Mouse (Mus musculus) adrenal gland, adult 18-20 months (tissue): ENCODE measurements around the gene Kif18b. TPM values are rescaled to one million over a fixed set of nuclear protein-coding genes. Genes with fewer than 3 reads are reported as not detected.
A peak's percentile ranks its signal among the peaks of the same experiment; 100 is the strongest.

Experiments used
- DNase-seq, 2 experiments: peaks; one replicate each; pipeline ENCODE4 v3.0.0; 2021 to 2022; ENCODE audit warnings: low spot score in 2 of 2
- long read RNA-seq, 2 experiments: library from polyadenylated mRNA; stranded (forward); transcript quantifications; one replicate each; pipeline ENCODE4 v2.0.0; 2021
- total RNA-seq, 2 experiments: library from RNA; stranded (reverse); gene quantifications; 1 replicate in 1 of 2; 2 replicates in 1 of 2; pipeline ENCODE4 v1.2.3; 2021

The Kif18b gene
- total RNA-seq = under 1 TPM; 0.51 to 0.73 TPM
- long read RNA-seq, experiment 1, partial matches to known transcripts = 0 of 2 reads
- long read RNA-seq, experiment 1, other reads (novel, unspliced or antisense) = 0 of 2 reads
- long read RNA-seq, experiment 2 = 0 reads

DNA sequence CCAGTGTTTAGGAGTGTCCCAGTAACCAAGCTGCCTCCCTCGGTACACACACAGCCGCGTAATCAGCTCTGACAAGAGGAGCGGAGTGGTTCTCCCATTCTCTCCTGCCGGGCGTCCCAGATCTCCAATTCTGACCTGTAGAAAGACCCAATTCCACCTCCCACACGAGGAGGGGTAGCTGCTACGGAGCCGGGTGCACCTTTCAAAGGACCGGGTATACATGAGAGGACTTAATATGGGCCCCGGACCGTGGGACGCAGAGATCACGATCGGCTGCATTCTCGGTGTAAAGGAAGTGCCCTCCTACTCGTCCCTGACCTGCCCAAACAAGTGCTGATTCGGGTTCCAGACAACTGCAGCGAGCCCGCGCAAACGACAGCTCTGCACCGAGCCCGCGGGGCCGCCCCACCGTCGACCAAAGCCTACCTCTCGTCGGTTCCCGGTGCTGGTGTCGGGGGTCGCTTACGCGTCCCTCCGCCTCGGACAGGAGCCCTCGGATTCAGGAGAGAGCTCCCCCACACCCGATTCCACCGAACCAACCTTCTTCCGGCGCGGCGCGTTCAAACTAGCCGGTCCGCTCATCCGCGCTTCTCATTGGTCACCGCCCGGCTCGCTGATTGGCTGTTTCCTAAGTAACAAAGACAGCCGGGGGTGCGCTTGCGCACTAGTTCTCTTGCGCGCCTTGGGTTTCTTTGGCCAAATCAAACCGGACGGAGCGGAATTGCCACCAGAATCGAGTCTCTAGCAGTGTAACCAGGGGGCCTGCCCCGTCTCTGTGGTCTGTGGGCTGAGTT is at the start of gene Kif18b:
Gene Kif18b (minus strand): TSS at position 568 of the 794 bp plus-strand sequence.
- peak; percentile 82 to 89 for DNase-seq

DNA sequence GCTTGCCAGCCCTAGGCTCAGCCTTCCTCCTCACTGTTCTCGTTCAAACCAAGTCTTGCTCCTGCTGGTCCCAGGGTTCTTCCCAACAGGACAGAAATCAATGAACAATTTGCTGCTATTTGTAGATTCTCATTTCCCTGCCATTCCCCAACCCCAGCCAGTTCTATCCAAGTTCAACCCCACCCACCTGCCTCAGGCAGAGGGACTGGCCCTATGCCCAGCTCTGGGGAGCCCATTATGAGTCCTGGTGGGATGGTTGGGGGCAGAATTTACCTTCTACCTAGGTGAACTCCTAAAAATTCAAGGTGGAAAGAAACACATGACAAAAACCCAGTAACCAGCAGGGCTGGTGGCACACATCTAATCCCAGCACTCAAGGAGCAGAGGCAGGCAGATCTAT is 47.4 kb upstream of the Kif18b start:
- DNase-seq = no peak

DNA sequence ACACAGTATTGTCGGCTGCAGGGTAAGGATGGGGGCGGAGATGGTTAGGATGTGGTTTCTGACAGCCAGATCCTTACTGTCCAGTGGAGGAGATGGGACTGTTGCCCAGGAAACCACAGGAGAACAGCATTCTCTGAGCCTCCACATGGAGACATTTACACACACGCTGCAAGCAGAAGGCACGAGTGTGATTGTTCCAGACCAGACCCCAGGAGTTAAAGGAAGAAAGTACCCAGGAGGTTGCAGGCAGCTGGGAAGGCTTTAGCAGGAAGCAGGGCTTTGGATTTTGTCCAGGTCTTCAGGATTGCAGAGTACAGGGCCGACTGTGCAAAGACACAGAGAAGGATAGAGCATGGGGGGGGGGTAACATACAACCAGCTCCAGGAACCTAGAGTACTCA is 46.7 kb upstream of the Kif18b start:
- DNase-seq = no peak

DNA sequence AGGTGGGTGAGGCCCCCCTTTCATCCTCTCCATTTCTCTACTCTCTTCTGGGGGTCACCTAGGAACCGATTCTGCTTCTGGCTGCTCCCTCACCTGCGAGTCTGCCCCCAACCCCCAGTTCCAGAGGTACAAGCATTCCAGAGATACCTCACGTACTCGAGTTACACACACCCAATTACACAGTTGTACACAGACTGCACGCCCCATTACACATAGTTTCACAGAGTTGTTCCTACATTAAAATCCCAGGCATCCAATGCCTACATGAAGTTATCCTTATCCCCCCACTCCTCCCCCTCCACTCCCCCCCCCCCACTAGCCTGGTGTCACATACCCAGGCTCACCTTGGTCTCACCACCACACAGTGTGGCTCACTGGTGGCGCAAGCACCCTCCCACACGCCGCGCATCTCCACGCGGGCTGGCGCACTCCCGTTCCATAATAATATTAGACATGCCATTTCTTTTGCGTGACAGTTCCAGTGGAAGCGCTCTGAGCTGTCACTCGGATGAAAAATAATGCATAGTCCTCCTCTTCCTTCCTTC is 39.7 kb upstream of the Kif18b start:
- no peak for DNase-seq

DNA sequence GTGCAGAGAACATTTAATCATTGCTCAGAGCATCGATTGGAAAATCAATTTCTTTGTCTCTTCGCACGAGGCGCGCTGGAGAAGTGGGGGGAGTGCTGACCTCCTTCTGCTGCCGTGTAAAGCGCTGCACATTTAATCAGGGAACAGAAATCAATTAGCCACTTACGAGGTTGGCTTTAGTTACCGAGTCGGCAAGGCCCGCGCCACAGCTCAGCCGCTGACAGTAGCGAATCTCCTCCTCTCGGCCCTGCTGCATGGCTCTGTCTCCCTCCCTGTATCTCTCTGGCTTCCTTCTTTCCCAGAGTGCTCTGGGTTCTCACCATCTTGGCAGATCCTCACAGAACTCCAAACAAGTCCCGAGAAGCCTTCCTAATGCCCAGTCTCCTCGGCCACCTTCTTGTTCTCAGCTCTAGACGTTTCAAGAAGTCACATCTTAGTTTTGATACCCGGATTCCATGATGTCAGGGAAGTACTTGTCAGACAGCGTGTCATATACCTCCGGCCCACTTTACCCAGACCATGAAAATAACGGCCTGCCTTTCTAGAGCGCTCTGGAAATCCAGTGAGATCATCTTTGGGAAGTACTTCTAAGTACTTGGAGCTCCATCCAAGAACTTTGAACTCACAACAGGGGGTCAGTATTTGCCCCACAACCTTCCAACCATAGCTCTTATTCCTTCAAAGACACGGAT is 39.1 kb upstream of the Kif18b start:
- no peak for DNase-seq

DNA sequence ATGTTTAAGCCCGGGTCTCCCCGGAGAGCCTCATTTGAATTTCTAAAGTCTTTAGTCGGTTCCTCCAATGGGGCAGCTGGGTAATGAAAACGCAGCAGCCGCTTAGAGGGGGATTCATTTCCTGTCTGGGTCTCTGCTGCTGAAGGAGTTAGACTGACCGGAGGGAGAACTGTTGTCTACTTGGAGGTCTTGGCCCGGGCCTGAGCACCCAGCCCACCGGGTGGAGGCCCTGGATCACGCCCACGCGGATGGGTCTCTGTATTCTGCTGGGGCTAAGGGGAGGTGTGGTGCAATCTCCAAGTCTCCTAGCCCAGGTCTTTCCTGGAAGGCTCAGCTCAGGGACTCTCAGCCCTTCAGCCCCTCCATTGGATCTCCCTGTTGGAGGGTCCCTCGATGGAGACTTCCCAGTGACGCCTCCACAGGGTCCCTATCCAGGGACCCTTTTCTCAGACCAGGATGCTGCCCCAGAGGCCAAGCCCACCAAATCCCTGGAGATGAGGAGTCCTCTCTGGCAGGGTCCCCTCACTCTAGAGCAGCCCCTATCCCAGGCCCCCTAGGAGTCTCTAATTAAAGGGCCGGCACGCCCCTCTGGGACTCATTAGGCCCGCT is 38.4 kb upstream of the Kif18b start:
- DNase-seq = no peak

DNA sequence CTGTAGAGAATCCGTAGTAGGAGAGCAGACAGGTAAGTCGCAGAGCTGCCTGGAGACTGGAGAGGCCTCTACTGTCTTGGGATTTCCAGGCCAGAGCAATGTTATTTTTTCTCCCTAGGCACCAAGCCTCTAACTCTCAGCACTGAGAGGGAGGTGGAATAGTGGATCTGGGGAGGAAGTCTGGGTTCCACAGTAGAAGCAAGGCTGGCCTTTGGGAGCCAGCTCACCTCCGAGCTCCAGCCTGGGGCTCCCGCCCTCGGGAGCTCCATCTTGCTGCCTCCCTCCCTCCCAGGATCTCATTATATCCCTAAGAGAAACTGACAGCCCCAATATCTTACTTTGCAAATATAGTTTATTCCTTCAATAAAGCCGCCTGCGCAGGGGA is 37.9 kb upstream of the Kif18b start:
- DNase-seq = no peak

DNA sequence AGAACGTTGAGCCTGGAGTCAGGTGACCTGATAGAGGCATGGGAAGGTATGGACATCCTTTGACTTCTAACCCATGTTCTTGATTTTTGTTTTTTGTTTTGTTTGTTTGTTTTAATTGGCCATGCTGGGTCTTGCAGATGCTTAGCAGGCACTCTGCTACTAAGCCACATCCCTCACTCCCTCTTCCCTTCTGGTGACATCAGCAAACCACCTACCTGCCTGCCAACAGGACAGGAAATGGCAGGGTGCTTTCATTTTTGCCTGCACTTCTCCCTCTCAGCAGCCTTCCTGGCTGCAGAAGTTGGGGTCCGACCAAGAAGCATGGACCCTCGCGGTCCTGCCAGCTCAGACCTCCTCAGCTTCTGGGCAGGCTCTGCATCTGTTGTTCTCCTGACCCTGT is 36.2 kb upstream of the Kif18b start:
- DNase-seq = no peak

DNA sequence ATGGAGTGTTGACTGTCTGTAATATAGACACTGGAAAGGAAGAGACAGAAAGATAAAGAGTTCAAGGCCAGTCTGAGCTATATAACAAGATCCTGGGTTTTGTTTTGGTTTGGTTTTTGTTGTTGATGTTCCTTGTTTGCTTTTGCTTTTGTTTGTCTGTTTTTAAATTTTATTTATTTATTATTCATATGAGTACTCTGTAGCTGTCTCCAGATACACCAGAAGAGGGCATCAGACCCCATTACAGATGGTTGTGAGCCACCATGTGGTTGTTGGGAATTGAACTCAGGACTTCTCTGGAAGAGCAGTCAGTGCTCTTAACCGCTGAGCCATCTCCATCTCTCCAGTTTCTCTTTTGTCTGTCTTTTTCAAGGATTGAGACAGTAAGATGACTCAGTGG is 33.9 kb upstream of the Kif18b start:
- no peak for DNase-seq

DNA sequence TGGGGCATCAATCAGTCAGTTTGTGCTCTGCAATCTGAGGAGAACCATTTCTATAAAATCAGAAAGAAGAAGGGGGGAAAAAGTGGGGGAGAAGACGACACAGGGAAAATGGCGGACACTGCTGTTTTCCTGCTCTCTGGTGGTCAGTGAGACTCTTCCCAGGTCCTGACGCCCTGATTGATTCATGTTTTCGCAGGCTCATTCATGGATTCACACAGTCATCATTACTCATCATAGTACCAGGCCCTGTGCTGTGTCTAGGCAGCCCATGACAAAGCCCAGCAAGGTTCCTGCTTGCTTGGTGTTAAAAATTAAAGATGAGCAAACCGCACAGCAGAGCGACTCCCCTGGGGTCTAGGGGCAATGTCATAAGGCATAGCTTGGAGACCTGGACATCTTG is 33.5 kb upstream of the Kif18b start:
- DNase-seq = no peak

DNA sequence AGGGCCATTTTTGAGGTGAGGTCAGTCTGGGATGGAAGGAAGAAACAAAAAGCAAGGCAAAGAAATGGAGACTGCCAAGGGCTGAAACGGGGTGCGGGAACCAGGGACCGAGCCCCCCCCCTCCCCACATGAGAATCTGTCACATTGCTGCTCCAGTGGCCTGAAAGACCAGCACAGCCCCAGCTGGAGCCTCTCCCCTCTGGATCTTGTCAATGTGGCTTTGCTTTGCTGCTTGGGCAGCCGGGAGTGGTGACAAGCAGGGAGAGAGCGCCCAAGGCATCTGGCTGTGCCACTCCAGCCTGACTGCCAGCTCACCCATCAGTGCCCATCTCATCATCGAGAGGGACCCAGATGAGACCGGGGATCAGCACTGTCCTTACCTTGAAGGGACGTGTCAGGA is 32.8 kb upstream of the Kif18b start:
- no peak for DNase-seq

DNA sequence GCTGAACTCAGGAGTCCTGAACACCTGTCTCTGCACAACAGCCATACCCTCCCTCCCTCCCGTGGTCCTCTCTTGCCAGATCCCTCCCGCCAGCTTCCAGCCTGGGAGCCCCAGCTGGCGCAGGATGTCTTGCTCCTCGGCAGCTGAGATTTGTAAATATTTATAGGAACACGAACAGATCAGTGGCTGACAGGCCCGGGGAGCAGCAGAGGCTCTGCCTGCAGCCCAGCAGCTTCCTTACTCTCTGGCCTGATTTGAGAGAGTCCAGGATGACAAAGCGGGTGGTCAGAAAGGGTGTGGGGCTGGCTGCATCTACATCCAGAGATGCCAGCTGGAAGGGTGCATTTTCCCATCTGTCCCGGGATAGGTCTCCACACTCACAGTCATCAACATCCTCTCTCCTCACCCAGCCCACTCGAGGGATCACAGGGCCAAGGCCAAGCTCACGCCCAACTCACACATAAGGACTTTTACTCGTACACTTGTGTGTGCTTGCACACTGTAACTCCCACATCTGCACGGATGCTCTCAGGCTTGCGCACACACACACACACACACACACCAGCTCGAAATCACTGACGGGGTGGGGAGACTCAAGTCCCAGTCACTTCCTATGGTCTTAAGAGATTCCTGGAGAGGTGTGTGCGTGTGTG is 32.2 kb upstream of the Kif18b start:
- no peak for DNase-seq

DNA sequence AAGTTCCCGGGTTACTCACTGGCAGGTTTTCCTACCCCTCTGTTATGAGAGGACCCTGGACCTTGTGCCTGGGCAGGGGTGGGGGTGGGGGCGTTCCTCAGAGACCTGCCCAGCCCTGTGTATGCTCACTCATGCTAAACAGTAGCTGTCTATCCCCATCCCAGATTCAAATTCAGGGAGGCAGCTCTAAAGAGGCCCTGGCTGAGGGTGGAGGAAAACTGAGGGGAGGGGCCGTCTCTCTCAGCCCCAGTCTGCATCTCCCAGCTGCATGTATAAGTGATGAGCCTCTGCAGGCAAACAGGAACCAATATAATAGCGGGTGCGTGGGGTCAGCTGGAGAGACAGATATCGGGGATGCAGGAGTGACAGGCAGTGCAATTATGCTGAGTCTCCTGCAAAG is 28.0 kb upstream of the Kif18b start:
- no peak for DNase-seq

DNA sequence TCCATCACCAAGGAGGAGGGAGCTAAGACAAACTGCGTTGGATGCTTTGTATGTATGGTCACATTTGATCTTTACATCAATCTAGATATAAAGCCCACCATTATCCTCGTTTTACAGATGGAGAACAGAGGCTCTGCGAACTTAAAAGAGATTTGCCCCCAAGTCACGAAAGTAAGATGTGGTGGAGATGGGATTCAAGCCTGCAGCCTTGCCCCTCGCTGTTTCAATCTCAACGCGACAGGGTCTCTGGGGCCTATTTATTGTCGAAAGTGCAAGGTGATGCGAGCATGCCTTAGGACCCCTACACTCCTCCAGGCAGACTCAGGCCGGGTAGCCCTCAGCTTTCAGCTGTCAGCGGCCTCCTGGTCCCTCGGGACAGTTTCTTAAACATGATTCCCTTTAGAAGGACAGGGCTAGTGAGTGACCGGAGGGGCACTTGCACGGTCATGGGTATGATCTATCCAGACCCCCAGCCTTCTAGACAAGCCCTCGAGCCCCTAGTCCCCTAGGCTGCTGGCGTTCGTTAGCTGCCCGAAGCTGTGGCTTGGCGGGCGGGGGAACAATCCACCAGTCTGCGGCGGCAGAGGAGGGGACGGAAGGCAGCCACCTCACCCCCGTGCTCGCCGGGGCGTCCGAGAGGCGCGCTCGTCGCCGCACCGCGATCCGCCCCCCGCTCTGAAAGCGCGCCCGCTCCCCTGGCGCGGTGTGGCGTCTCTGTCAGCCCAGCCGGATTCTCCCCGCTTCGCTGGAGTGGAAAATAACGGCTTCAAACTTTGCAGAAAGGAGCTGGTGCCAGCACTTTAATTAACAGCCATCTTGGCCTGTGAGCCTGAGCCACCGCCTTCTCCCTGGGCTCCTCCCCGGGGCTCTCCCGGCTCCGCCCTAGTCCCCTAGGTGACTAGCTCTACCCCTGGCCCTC is 23.4 kb upstream of the Kif18b start:
- DNase-seq = peak; percentile 36 to 41

DNA sequence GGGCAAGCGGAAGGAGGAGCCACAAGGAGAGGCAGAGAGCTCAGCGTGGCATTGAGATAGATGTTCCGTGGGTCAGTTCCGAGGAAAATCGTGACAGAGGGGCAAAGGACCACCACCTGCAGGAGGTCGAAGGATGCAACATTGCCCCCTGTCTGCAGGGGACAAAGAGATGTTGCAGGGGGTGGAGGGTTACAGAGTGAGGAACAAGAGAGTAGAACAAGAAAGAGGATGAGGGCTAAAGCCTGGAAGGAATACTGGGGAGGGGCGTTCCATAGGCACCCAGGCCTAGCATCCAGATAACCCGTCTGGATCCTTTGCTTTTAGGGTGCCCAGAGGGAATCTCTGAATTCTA is 22.0 kb upstream of the Kif18b start:
- no peak for DNase-seq

DNA sequence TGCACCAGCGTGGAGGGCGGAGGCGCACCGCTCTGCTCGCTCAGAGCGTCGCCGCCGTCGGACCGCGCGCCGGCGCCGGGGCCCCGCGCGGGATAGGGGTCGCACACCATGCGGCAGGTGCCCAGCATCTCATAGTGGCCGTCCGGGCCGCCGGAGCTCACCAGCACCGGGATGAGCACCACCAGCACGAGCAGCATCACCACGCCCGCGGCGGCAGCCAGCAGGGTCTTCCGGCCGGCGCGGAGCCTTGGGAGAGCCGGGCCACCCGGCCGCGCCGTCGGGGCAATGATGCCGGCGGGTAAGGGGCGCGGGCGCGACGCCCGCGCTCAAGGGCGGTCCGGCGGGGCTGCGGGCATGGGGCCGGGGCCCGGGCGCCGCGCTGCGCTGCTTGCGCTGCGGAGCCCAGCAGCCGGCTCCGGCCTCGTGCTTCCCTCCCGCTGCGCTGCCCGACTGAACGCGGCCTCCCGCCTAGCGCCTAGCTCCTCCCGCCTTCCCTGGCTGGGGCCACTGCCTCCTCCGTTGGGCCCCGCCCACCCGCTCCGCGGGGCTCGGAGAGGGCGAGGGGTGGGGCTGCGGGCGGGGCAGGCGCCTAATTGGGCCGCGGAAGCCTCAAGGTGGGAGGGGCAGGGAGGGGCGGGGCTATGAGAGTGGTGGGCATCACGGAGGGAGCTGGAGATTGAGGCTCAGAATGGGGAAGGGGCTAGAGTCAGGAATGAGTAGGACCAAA is 21.5 kb upstream of the Kif18b start, which contains the start of gene C1ql1:
Gene C1ql1 (minus strand): TSS at position 424 of the 727 bp plus-strand sequence.
- peak; percentile 81 to 84 for DNase-seq

DNA sequence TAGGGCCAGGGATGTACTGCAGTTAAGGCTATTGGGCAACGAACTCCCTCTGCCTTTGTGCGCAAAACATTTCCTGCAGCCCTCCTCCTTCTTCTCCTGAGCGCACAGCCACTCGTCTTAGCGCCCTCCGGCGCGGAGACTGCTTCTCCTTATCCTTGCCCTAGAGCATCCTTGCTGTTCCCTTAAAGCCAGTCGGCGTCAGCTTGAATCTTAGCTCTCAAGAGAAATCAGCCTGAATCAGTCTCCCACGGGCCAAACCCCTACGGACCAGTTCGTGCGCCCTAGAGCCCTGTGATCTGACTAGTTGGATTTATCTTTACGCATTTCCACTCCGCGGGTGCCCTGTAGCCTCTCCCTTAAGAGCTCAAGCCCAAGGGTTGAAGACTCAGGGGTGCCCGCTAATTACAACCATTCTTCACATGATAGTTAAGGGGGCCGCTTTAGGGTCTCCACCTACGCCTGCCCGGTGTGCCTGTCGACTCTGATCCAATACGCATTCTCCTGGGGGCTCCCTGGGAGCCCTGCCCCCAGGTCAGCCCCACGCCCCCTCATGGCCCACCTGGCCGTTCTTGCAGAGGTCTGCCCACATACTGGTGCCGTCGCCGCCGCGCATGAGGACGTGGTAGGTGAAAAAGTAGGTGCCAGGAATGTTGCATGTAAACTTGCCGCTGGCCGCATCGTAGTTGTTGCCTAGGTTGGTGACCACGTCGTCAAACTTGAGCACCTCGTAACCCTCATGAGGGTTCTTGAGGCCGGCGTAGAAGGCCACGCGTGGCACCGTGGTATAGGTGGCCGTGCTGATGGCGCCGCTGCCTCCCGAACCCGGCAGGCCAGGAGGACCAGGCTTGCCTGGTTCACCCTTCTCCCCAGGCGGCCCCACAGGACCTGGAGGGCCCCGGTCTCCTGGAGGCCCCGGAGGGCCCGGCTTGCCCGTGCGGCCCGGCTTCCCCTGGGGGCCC is 20.7 kb upstream of the Kif18b start:
- DNase-seq = no peak

DNA sequence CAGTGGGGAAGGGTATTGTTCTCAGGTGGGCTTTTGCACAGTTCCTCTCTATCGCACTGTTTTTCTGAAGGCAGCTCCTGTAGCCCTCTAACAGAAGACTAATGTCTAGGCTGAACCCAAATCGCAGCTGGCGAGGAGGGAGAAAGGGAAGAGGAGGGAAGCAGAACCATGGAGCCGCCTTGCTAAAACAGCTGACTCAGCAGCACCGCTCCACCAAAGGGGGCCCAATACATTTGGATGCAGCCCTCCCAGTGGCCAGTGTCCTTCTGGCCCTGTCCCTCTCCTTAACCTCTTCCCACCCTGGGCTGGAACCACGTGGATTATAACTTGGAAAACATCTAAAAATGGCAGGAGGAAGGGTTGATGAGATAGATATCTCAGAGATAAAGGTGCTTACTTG is 16.3 kb upstream of the Kif18b start:
- DNase-seq = no peak
